Mouse (Mus musculus) ES-Bruce4 (cell line): Measurements from ENCODE around the gene Vcl.
A peak's percentile ranks its signal among the peaks of the same experiment; 100 is the strongest.

Source experiments
- CTCF ChIP-seq: IDR thresholded peaks from one replicate; pipeline ENCODE4 v1.8.1; 2011; ENCODE audit warnings: low read depth, low read length
- EP300 ChIP-seq: IDR thresholded peaks from 2 replicates; pipeline ENCODE4 v1.6.1; 2011; ENCODE audit warnings: low read depth, low read length; ENCODE audit not compliant: insufficient read depth
- POLR2A ChIP-seq: IDR thresholded peaks from one replicate; pipeline ENCODE4 v1.8.1; 2011; ENCODE audit warnings: low read length; ENCODE audit not compliant: insufficient read depth

- TF ChIP-seq EP300 (no peak), CTCF (peak; percentile 15), POLR2A (no peak)
Measured at GRCm38 (mm10) chr14:20886266-20886665, 42.9 kb upstream of the Vcl start.
